Mouse (Mus musculus): ENCODE data around the gene Alox5. TPM values are rescaled to one million over a fixed set of nuclear protein-coding genes. Genes with fewer than 3 reads are reported as not detected.

Alox5 gene
- polyA plus RNA-seq, 1 experiment from 2014 or later: 0.94 TPM

DNA sequence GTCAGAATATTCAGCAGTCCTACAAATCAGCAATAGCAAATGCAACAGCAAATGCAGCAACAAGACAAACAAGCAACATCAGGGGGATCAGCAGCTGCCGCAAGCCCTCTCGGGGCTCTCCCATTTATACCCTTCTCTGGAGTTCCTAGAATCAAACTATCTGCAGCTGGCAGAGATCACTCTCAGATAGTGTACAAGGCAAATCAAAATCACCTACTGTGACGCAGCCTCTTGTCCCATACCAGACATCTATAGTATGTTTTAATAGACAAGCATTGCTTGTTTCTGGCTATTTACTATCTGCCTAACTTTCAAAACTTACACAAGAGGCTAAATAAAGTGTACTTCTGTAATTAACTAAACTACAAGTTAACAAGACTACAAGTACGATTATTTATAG is 99.0 kb downstream of the Alox5 start:
- Histone ChIP-seq H3K4me3 (ENCODE audit: low read length) (no peak overlapping the region), H3K36me3 (ENCODE audit: control insufficient read depth, insufficient read depth, low read length) (no peaks in the 10 kb centered on the region; the same call in 1 of the 2 replicates), H3K27me3 (replicated peaks; ENCODE audit: control insufficient read depth, insufficient read depth, low read length) (no peaks in the 10 kb centered on the region), H3K9ac (ENCODE audit: low read depth, low read length) (no peak overlapping the region), H3K9me3 (ENCODE audit: control insufficient read depth, low read length) (0 out of 2 replicates have a peak, but pooled peaks cover 2% of the 10 kb centered on the region), H3K27ac (ENCODE audit: low read depth, low read length) (no peak overlapping the region), H3K4me1 (ENCODE audit: control insufficient read depth, insufficient read depth, low read depth, low read length) (no peaks in the 10 kb centered on the region), H3K4me2 (ENCODE audit: low read length) (no peak overlapping the region)
- ATAC-seq: no peak
- WGBS: 90% methylated on average over 4 of the region's 4 CpGs

DNA sequence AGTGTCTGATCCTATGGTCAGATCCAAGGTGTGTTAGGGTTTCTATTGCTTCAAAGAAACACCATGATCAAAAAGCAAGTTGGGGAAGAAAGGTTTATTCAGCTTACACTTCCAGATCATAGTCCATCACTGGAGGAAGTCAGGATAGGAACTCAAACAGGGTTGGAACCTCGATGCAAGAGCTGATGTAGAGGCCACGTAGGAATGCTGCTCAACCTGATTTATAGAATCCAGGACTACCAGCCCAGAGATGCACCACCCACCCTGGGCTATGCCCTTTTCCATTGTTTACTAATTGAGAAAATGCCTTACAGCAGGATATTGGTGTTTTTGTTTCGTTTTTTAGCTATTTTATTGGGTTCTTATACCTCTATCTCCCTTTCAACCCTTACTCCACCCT is 99.5 kb downstream of the Alox5 start:
- H3K9ac ChIP-seq (ENCODE audit: low read depth, low read length): no peak overlapping the region
- no peak overlapping the region for H3K4me2 ChIP-seq (ENCODE audit: low read length)
- H3K4me1 ChIP-seq (ENCODE audit: control insufficient read depth, insufficient read depth, low read depth, low read length): no peaks in the 10 kb centered on the region
- H3K9me3 ChIP-seq (ENCODE audit: control insufficient read depth, low read length): 0 out of 2 replicates have a peak, but pooled peaks cover 2% of the 10 kb centered on the region
- H3K36me3 ChIP-seq (ENCODE audit: control insufficient read depth, insufficient read depth, low read length): no peaks in the 10 kb centered on the region; the same call in 1 of the 2 replicates
- H3K27ac ChIP-seq (ENCODE audit: low read depth, low read length): no peak overlapping the region
- no peaks in the 10 kb centered on the region for H3K27me3 ChIP-seq (replicated peaks; ENCODE audit: control insufficient read depth, insufficient read depth, low read length)
- 88% methylated on average over 3 of the region's 3 CpGs for WGBS
- ATAC-seq: no peak
- no peak overlapping the region for H3K4me3 ChIP-seq (ENCODE audit: low read length)

Other genes with a start within 250 kb of the Alox5 start
- 6.7 and 7.3 TPM in 2 replicates for gene Zfand4, start 197.0 kb downstream of the Alox5 start, polyA plus RNA-seq (2015; fragmentation: Nextera tagmentation; extraction: Ambion mirVana)
- 58.0 and 63.4 TPM in 2 replicates for gene March8, start 123.2 kb downstream of the Alox5 start, polyA plus RNA-seq (2015; fragmentation: Nextera tagmentation; extraction: Ambion mirVana)
- not detected in 2 replicates for gene Olfr211, start 27.9 kb upstream of the Alox5 start, polyA plus RNA-seq (2015; fragmentation: Nextera tagmentation; extraction: Ambion mirVana)
- gene Olfr212, start 45.3 kb upstream of the Alox5 start, polyA plus RNA-seq (2015; fragmentation: Nextera tagmentation; extraction: Ambion mirVana): not detected in 2 replicates
- not detected in 2 replicates for gene Olfr213, start 77.3 kb upstream of the Alox5 start, polyA plus RNA-seq (2015; fragmentation: Nextera tagmentation; extraction: Ambion mirVana)
- 0.22 and 0.96 TPM in 2 replicates for gene Gm5580, start 90.0 kb upstream of the Alox5 start, polyA plus RNA-seq (2015; fragmentation: Nextera tagmentation; extraction: Ambion mirVana)
- gene Olfr214, start 93.1 kb upstream of the Alox5 start, polyA plus RNA-seq (2015; fragmentation: Nextera tagmentation; extraction: Ambion mirVana): not detected in 2 replicates
- not detected in 2 replicates for gene Olfr215, start 123.0 kb upstream of the Alox5 start, polyA plus RNA-seq (2015; fragmentation: Nextera tagmentation; extraction: Ambion mirVana)
- gene Zfp422, start 167.8 kb upstream of the Alox5 start, polyA plus RNA-seq (2015; fragmentation: Nextera tagmentation; extraction: Ambion mirVana): 120 and 126 TPM in 2 replicates
- gene Depp1, start 189.4 kb upstream of the Alox5 start, polyA plus RNA-seq (2015; fragmentation: Nextera tagmentation; extraction: Ambion mirVana): 11.4 and 17.6 TPM in 2 replicates
- gene Rassf4, start 212.8 kb upstream of the Alox5 start, polyA plus RNA-seq (2015; fragmentation: Nextera tagmentation; extraction: Ambion mirVana): 30.3 and 30.8 TPM in 2 replicates

All from hindbrain, embryonic 16.5 days (tissue).